Mouse (Mus musculus): ENCODE data around the gene Kbtbd6.
"Not testable (repeated sequence)": the region's sequence is repeated elsewhere in the genome, so short reads cannot be mapped to it uniquely, and the experiment has no call there.

Gene Kbtbd6

GRCm38 (mm10) chr14:79451681-79452590 is at the start of gene Kbtbd6:
Gene Kbtbd6, plus strand, starts transcription at chr14:79451835.
- DNase-seq (ENCODE audit: low spot score): peak; percentile 71

- no peak for DNase-seq (ENCODE audit: low spot score)
Observed at GRCm38 (mm10) chr14:79407641-79408040, 44.0 kb upstream of the Kbtbd6 start.

GRCm38 (mm10) chr14:79409278-79409830 is 42.3 kb upstream of the Kbtbd6 start:
- no peak for DNase-seq (ENCODE audit: low spot score)

DNA sequence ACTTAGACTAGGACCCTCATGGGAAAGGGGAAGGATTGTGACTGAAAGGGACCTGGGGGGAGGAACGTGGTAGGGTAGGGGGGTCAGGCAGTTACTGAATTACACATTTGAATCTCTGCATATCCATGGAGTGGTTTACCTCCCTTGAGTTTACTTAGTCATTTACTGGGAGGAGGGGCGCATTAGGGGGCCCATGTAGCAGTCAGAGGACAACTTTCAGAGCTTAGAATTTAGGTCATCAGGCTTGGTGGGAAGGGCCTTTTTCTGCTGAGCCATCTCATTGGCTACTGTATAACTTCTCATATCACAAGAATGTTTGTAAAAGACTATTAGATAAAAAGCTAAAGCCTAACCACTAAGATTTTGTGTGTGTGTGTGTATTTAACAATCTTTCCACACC is 41.0 kb upstream of the Kbtbd6 start:
- no peak for DNase-seq (ENCODE audit: low spot score)

DNA sequence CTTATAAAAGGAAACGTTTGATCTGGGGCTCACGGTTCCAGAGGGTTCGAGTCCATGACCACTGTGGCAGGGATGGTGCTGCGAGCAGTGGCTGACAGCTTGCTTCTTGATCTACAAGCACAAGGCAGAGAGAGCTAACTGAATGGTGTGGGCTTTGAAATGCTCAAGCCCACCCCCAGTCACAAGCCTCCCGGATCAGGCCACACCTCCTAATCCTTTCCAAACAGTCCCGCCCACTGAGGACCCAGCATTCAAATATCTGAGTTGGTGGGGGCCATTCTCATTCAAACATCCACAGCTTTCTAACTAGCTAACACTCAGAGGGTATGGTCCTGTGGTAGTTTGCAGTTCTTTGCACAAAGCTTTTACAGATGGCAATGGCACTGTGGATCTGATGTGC is 38.5 kb upstream of the Kbtbd6 start:
- no peak for DNase-seq (ENCODE audit: low spot score)

DNA sequence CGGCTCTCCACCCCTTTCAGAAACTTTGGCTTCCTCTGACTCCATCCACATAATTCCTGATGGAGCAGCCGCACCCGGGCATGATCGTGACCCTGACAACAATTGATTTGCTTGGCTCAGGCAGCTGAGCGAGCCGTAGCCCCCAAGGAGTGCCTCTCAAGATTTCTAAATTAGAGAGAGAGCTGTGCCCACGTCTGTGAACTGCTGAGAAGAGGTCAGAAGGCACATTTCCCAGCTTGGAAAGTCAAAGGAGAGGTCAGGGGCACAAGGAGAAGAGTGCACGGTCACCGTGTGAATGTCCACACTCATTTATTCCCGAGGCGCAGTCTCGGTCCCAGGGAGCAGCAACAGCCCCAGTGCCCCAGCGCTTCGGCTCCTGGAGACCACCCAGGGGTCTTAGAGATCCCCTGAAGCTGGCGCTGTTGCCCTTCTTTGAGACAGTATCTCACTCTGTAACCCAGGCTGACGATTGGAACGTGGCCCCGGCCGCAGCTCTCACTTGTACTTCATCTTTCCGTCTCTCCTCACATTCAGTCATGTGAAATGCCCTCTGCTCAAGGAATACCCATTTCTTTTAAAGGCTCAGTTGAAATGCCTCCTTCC is 31.5 kb upstream of the Kbtbd6 start:
- DNase-seq (ENCODE audit: low spot score): no peak

- peak; percentile 94 for DNase-seq (ENCODE audit: low spot score)
Observed at GRCm38 (mm10) chr14:79425979-79426729, 25.5 kb upstream of the Kbtbd6 start, which contains the start of gene Kbtbd7. Gene Kbtbd7, plus strand, starts transcription at chr14:79426511.

- DNase-seq (ENCODE audit: low spot score): not testable (repeated sequence)
Observed at GRCm38 (mm10) chr14:79426730-79427365, 24.8 kb upstream of the Kbtbd6 start.

DNA sequence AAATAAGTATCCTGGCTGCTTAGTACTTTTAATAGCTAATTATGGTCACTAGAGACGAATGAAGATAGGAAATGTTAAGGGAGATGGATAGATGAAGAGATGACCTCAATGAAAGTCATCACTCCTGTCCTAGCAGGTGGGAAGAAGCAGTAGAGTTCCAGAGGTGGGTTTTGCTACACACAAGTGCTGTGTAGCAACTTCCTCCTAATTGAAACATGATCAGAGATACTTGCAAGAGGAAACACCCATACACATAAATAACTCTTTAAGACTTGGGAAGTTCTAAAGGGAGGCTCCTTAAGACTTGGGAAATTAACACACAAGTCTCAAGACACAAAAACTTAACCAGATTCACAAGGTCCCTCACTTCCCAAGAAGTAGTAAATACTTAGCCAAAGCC is 17.6 kb upstream of the Kbtbd6 start:
- no peak for DNase-seq (ENCODE audit: low spot score)

DNA sequence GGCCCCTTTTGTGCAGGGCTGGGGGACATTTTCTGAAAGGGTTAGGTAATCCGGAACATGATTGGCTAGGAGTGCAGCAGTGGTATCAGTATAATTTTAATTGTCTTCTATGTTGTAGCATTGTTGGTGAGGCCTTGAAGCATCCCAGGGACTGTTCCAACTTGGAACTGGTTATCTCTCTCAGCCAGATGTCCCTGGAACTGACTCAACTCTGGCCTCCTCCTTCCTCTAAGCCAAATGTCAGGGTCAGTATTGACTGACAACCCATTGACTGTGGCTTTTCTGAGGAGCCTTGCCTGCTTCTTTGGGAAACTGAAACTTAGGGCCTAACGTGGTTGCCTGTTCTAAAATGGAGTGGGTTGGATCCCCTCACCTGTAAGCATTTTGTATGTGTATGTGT is 11.0 kb upstream of the Kbtbd6 start:
- no peak for DNase-seq (ENCODE audit: low spot score)

GRCm38 (mm10) chr14:79441441-79441840 is 10.2 kb upstream of the Kbtbd6 start:
- DNase-seq (ENCODE audit: low spot score): no peak

GRCm38 (mm10) chr14:79444601-79445000 is 7.0 kb upstream of the Kbtbd6 start:
- no peak for DNase-seq (ENCODE audit: low spot score)

DNA sequence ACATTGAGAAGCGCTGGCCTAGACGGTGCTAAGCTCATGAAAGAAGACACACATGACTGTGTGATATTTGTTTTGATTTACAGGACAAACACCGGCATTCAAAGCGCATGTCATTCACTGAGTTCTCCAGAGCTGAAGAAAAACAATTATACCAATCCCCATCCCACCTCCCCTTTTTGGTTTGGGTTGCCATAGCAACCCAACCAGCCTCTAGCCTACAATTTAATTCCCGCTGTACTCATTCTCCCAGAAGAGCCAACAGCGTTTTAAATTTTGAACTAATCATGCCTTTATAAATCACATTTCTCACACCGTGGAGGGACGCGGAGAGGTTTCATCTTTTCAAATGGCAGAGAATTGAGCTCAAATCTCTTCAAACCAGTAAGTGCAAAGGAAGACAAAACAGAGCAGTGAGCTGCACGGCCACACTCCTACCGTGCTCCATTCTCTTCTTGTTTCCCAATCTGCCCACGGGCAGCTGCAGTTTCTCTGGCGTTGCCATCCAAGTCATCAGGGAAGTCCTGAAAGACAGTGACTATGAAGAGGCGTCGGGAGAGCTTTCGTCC is 6.5 kb upstream of the Kbtbd6 start:
- peak; percentile 35 for DNase-seq (ENCODE audit: low spot score)

DNA sequence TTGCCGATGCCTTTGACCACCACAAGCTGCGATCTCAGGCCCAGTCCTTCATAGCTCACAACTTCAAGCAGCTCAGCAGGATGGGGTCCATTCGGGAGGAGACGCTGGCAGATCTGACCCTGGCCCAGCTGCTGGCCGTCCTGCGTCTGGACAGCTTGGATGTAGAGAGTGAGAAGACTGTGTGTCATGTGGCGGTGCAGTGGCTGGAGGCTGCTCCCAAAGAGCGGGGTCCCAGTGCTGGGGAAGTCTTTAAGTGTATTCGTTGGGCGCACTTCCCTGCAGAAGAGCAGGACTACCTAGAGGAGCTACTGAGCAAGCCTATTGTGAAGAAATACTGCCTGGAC is 928 bp downstream of the Kbtbd6 start:
- not testable (repeated sequence) for DNase-seq (ENCODE audit: low spot score)

- no peak for DNase-seq (ENCODE audit: low spot score)
Observed at GRCm38 (mm10) chr14:79460401-79460800, 8.8 kb downstream of the Kbtbd6 start.

GRCm38 (mm10) chr14:79460988-79461387 is 9.4 kb downstream of the Kbtbd6 start:
- no peak for DNase-seq (ENCODE audit: low spot score)

GRCm38 (mm10) chr14:79465623-79466022 is 14.0 kb downstream of the Kbtbd6 start:
- no peak for DNase-seq (ENCODE audit: low spot score)

DNA sequence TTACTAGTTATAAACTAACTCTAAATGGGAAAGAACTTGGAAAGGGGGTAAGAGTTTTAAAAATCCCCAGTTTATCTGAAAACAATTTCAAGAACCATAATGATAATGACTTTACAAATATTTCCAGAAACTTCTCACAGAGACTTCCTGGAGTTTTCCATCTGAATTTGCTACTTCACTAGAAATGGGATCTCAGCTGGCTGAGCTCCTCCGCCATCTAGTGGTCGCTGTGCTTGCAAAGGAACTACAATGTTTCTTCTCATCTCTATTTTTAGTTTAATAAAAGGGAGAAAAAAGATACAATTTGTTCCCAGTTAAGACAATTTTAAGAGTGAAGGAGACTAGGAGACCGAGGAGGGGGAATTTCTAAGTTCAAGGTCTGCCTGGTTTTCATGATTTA is 16.0 kb downstream of the Kbtbd6 start:
- DNase-seq (ENCODE audit: low spot score): peak; percentile 75

DNA sequence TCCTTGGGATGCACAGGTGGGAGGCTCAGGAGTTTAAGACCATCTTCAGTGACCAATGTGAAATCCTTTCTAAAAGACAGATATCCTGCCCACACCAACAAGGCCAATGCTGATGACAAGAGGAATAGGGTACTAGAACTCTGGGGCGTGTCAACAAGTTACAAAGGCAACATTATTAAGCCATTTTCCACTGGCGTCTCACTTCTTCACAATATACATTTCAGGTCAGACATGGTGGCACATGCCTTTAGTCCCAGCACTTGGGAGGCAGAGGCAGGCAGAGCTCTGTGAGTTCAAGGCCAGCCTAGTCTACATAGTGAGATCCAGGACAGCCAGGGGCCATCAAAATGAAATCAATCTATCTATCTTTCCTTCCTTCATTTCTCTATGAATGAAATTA is 21.7 kb downstream of the Kbtbd6 start:
- DNase-seq (ENCODE audit: low spot score): no peak

- DNase-seq (ENCODE audit: low spot score): peak; percentile 96
Observed at GRCm38 (mm10) chr14:79480624-79481338, 29.1 kb downstream of the Kbtbd6 start, which contains the start of gene Elf1. Gene Elf1, plus strand, starts transcription at chr14:79481194.

Data from layer of hippocampus, adult 11-12 months (tissue).